Comparison of ENCODE assay signal across 9 mouse cellular contexts in genomic region chr19:56201007-56201682, GRCm38 (mm10).
DNase-seq lines count a peak whose midpoint lies in the region; ATAC-seq lines count a peak whose summit lies in the region.
"Had no signal": no experiment of that assay in that cellular context is flagged by ENCODE, and none has a peak within 500 bp of the region (broad histone marks: within the 10 kb centered on the region; RNA-seq: fewer than 3 reads in every experiment).

No protein-coding gene starts in this region.

- no peak overlapping the region for H3K27ac ChIP-seq in liver, embryonic 12.5 days

- no peak overlapping the region for H3K4me2 ChIP-seq in liver, embryonic 12.5 days

- DNase-seq in adrenal gland, postnatal 10 days = peak; percentile 26
- DNase-seq in adrenal gland, adult 18-20 months (ENCODE audit: low spot score in 2 of 2) = no peak
- DNase-seq in liver = peak; percentile 45
- DNase-seq in c-Kit-positive CD71-positive TER-119-negative erythroid progenitor cells, embryonic 14.5 days (ENCODE audit: low read depth) = peak; percentile 22
- peak; percentile 32 for DNase-seq in retina, postnatal 1 day
- DNase-seq in ovary, postnatal 36 days (ENCODE audit: low spot score) = no peak
- DNase-seq in heart, postnatal 14 days = no peak

- 0 out of 2 replicates have a peak, but pooled peaks cover 7% of the 10 kb centered on the region for H3K27me3 ChIP-seq in liver, embryonic 12.5 days (replicated peaks)

- no peak overlapping the region for H3K9ac ChIP-seq in liver, embryonic 12.5 days

- H3K9me3 ChIP-seq in liver, embryonic 12.5 days (replicated peaks) = no peaks in the 10 kb centered on the region

- H3K4me3 ChIP-seq in liver, embryonic 12.5 days = no peak overlapping the region
- H3K4me3 ChIP-seq: myocyte had no signal

- H3K4me1 ChIP-seq in liver, embryonic 12.5 days = no peaks in the 10 kb centered on the region

- no peak for ATAC-seq in liver, embryonic 12.5 days

- intact Hi-C loops in heart, postnatal 14 days (cut with DNase I) = loop anchor here (5.0 kb wide), 1 partner anchor 869 kb away; no protein-coding TSS in a partner anchor

- 59% methylated on average over 9 of the region's 9 CpGs for WGBS in liver, embryonic 12.5 days (ENCODE audit: insufficient replicate concordance)

- H3K36me3 ChIP-seq in liver, embryonic 12.5 days = no peaks in the 10 kb centered on the region

Comparison
In these comparisons a context has a peak if more than half of its experiments do, and no peak if none do; other contexts are left out.
1. DNase-seq: peak in adrenal gland, postnatal 10 days (single experiment), liver (single experiment), c-Kit-positive CD71-positive TER-119-negative erythroid progenitor cells, embryonic 14.5 days (single experiment) and retina, postnatal 1 day (single experiment); none in adrenal gland, adult 18-20 months (0 of 2), ovary, postnatal 36 days (single experiment) and heart, postnatal 14 days (0 of 2).